ENCODE assay signal across 7 mouse cellular contexts in the genomic region with DNA sequence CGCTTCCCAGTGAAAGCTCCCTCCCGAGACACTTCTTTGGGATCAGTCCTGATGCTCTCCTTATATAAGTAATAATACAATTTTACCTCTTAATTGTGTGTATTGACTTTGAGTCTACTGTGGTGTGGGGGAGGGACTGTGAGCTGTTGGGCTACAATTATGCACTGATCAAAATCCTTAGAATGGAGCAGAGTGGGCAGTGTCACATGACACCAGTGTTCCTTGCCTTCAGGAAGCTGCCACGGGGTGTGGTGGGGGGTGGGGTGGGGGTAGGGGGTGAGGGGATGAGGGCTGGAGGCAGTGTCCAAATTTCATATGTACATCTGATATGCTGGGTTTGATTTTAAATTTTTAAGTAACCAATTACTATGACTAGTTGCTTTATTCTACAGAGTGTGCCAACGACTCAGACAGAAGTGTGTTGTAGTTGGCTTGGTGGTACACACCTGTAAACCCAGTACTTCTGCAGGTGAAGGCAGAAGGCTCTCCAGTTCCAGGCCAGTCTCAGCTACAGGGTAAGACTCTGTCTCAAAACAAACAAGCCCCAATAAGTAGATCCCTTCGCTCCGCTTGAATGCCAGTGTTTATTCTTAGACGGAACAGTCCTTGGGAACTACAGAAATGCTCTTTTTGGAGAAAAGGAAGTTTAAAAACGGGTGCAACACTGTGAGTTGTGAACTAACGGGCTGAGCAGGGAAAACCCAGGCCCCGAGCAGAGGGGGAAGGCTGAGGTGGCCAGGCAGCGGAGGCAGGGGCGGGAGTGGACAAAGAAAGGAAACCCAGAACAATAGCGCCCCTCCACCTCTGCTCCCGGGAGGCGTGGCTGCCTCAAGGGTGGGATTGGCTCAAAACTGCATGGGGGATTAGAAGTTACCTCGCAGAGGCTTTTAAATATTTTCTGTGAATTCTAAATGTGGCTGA. TPM values are rescaled to one million over a fixed set of nuclear protein-coding genes. Genes with fewer than 3 reads are reported as not detected.
DNase-seq lines count a peak whose midpoint lies in the region; ATAC-seq and TF ChIP-seq lines count a peak whose summit lies in the region.

No protein-coding gene starts in this region.

- peak; percentile 70 for DNase-seq in brain, embryonic 14.5 days (ENCODE audit: low read depth)
- peak; percentile 44 for DNase-seq in forebrain, embryonic 14.5 days (ENCODE audit: low spot score)
- peak; percentile 58 for DNase-seq in heart, postnatal 25 days (ENCODE audit: low spot score)
- peak; percentile 68 to 76 for DNase-seq in kidney, postnatal 25 days
- DNase-seq in spleen, postnatal 14 days (ENCODE audit: low spot score in 2 of 2), result no peak

- peak overlapping the region; percentile 33; the same call in 1 of the 2 replicates for H3K9ac ChIP-seq in forebrain, embryonic 14.5 days (ENCODE audit: low read length)

- peak overlapping the region; percentile 10 for H3K4me3 ChIP-seq in forebrain, embryonic 14.5 days (ENCODE audit: low read depth, low read length)
- peak overlapping the region; percentile 36 for H3K4me3 ChIP-seq in testis, adult 2 months (ENCODE audit: control insufficient read depth, low read depth, low read length)

- H3K36me3 ChIP-seq in forebrain, embryonic 14.5 days (ENCODE audit: control insufficient read depth, insufficient read depth, low read length), result no peaks in the 10 kb centered on the region
- H3K36me3 ChIP-seq in testis, adult 2 months (ENCODE audit: control insufficient read depth, insufficient read depth, low read length), result no peaks in the 10 kb centered on the region

- no peak overlapping the region for H3K27ac ChIP-seq in forebrain, embryonic 14.5 days (ENCODE audit: low read depth, low read length)
- no peak overlapping the region for H3K27ac ChIP-seq in testis, adult 2 months (ENCODE audit: control insufficient read depth, insufficient read depth, low read depth, low read length)

- intact Hi-C loops in heart, postnatal 25 days (cut with DNase I), result loop anchor here (1.0 kb wide), 1 partner anchor 44 kb away; no protein-coding TSS in a partner anchor

- H3K4me1 ChIP-seq in forebrain, embryonic 14.5 days (ENCODE audit: control insufficient read depth, insufficient read depth, low read length), result no peaks in the 10 kb centered on the region; the same call in 1 of the 2 replicates
- peaks cover 3% of the 10 kb centered on the region; the same call in 1 of the 2 replicates for H3K4me1 ChIP-seq in testis, adult 2 months (ENCODE audit: control insufficient read depth, insufficient read depth, low read length)

- H3K4me2 ChIP-seq in forebrain, embryonic 14.5 days (ENCODE audit: low read length), result peak overlapping the region; percentile 44

- 10% methylated on average over 16 of the region's 16 CpGs for WGBS in forebrain, embryonic 14.5 days

- H3K9me3 ChIP-seq in forebrain, embryonic 14.5 days (replicated peaks; ENCODE audit: control insufficient read depth, low read length), result no peaks in the 10 kb centered on the region

- no peak for TF ChIP-seq CTCF in brain, embryonic 14.5 days (IDR thresholded peaks at IDR 0.05; ENCODE audit: borderline replicate concordance, extremely low read depth, insufficient read depth, insufficient read length)
- no peak for TF ChIP-seq CTCF in testis, adult 2 months (IDR thresholded peaks at IDR 0.05; ENCODE audit: control insufficient read depth, insufficient read depth, insufficient replicate concordance, low read depth, low read length)

- ATAC-seq in forebrain, embryonic 14.5 days, result peak; percentile 80
- ATAC-seq in megakaryocyte progenitor cell, adult 5-6 weeks (replicated peaks; ENCODE audit: poor library complexity), result peak; percentile 71

- TF ChIP-seq POLR2A in brain, embryonic 14.5 days (IDR thresholded peaks at IDR 0.05; ENCODE audit: borderline replicate concordance, extremely low read depth, insufficient read depth, insufficient read length, poor library complexity, severe bottlenecking), result no peak
- no peak for TF ChIP-seq POLR2A in testis, adult 2 months (IDR thresholded peaks at IDR 0.05; ENCODE audit: control insufficient read depth, low read depth, low read length)

- H3K27me3 ChIP-seq in forebrain, embryonic 14.5 days (replicated peaks; ENCODE audit: control insufficient read depth, insufficient read depth, low read length), result no peaks in the 10 kb centered on the region
- H3K27me3 ChIP-seq in testis, adult 2 months (ENCODE audit: control insufficient read depth, insufficient read depth, low read length), result no peaks in the 10 kb centered on the region

RNA-seq across cellular contexts. Expression of gene Xpo1, which starts 45.0 kb away (rescaled TPM):
- polyA plus RNA-seq in brain, embryonic 14.5 days (2012; rRNA removed), result 92.0 and 98.5 TPM in 2 replicates
- 94.5 and 114 TPM in 2 replicates for polyA plus RNA-seq in forebrain, embryonic 14.5 days (2014; fragmentation: Nextera tagmentation; extraction: Ambion mirVana)
- total RNA-seq in heart, postnatal 25 days (2021), result 10 to 100 TPM; 33.9 to 44.3 TPM
- total RNA-seq in megakaryocyte progenitor cell, adult 5-6 weeks (2015), result 139 and 148 TPM in 2 replicates
- 214 and 253 TPM in 2 replicates for total RNA-seq in megakaryocyte progenitor cell, adult 5-6 weeks (2017)
- 6.8 and 9.6 TPM in 2 replicates for polyA plus RNA-seq in testis, adult 2 months (2012; rRNA removed)

Comparison
In these comparisons a context has a peak if more than half of its experiments do, and no peak if none do; other contexts are left out.
1. DNase-seq: peak in brain, embryonic 14.5 days (single experiment), forebrain, embryonic 14.5 days (single experiment), heart, postnatal 25 days (single experiment) and kidney, postnatal 25 days (2 of 2); none in spleen, postnatal 14 days (0 of 2).